Mouse (Mus musculus) cerebellum, adult 2 months (tissue): ENCODE results near the gene Fyn. TPM values are rescaled to one million over a fixed set of nuclear protein-coding genes. Genes with fewer than 3 reads are reported as not detected.

Experiments used
- DNase-seq, 2 experiments: peaks; one replicate each; pipeline ENCODE4 v3.0.0; 2021
- H3K27ac ChIP-seq: fragments of 200-500 bp; 2 replicates; pipeline ENCODE4 v1.5.1; 2012; ENCODE audit warnings: low read length, control low read depth, inconsistent platforms; ENCODE audit not compliant: insufficient read depth
- H3K27me3 ChIP-seq: fragments of 200-500 bp; 2 replicates; pipeline ENCODE4 v1.6.1; 2012; ENCODE audit warnings: inconsistent platforms, mild to moderate bottlenecking, low read length, moderate library complexity; ENCODE audit not compliant: control insufficient read depth, insufficient read depth
- H3K4me1 ChIP-seq: fragments of 200-500 bp; 2 replicates; pipeline ENCODE4 v1.6.1; 2011; ENCODE audit warnings: low read length; ENCODE audit not compliant: control insufficient read depth, insufficient read depth
- H3K4me3 ChIP-seq: fragments of 200-500 bp; replicated peaks from 2 replicates; pipeline ENCODE3; 2011; ENCODE audit warnings: mild to moderate bottlenecking, low read depth, low read length, control low read depth; ENCODE audit not compliant: insufficient read depth
- CTCF ChIP-seq: fragments of 200-500 bp; IDR thresholded peaks from 2 replicates; pipeline ENCODE4 v1.5.1; 2011; ENCODE audit warnings: low read depth, mild to moderate bottlenecking, control low read depth, low read length, moderate library complexity, borderline replicate concordance; ENCODE audit not compliant: insufficient read depth
- POLR2A ChIP-seq: fragments of 200-500 bp; IDR thresholded peaks from 2 replicates; pipeline ENCODE4 v1.6.1; 2011; ENCODE audit warnings: low read length, control low read depth, borderline replicate concordance; ENCODE audit not compliant: insufficient read depth
- WGBS: fragments of 180-500 bp; shearing (Covaris S2); methylation state at CpG from one replicate; pipeline ENCODE4 v1.1.7; 2018; 5-methylcytosine and 5-hydroxymethylcytosine counted together
- polyA plus RNA-seq: library from polyadenylated mRNA; depleted of rRNA; stranded (reverse); fragments of >200 nt; gene quantifications from 2 replicates; pipeline ENCODE4 v1.2.3, GENCODE M21; 2012

Gene Fyn
- polyA plus RNA-seq, 1 experiment = 104 TPM

DNA sequence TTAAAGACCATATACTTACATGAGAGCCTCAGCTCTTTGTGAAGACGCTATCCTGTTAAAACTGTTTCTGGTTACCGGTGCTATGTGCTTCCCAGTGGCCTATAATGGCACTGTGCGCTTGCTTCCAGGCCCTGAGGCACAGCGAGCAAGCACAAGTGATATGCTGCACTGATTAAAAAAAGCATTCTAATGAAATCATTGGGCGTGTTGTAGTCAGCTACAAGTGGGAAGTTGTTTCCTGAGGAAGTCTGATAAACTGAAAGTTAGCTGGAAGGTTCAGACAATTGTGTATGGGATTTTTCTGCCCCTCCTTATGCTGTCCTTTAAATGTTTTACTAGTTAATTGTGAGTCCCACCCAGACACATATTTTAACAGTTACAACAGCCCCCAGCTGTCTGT lies 49.0 kb downstream of the Fyn start:
- peaks cover 38% of the 10 kb centered on the region for H3K4me1 ChIP-seq
- no peak for DNase-seq
- TF ChIP-seq CTCF (no peak), POLR2A (no peak)
- H3K4me3 ChIP-seq = no peak overlapping the region
- 85% methylated on average over 5 of the region's 5 CpGs for WGBS
- H3K27me3 ChIP-seq = no peaks in the 10 kb centered on the region
- no peak overlapping the region for H3K27ac ChIP-seq

GRCm38 (mm10) chr10:39418395-39418794 lies 49.7 kb downstream of the Fyn start:
- TF ChIP-seq CTCF (no peak), POLR2A (no peak)
- DNase-seq = no peak
- H3K27ac ChIP-seq = no peak overlapping the region
- H3K4me3 ChIP-seq = no peak overlapping the region
- H3K4me1 ChIP-seq = peaks cover 39% of the 10 kb centered on the region
- H3K27me3 ChIP-seq = no peaks in the 10 kb centered on the region
- 62% methylated on average over 7 of the region's 7 CpGs for WGBS

GRCm38 (mm10) chr10:39420842-39421617 lies 52.4 kb downstream of the Fyn start:
- Histone ChIP-seq H3K4me3 (no peak overlapping the region), H3K27me3 (no peaks in the 10 kb centered on the region), H3K27ac (peak overlapping the region; percentile 10; the same call in 1 of the 2 replicates), H3K4me1 (peaks cover 33% of the 10 kb centered on the region)
- peak; percentile 68 to 72 for DNase-seq
- WGBS = 40% methylated on average over 9 of the region's 9 CpGs
- TF ChIP-seq CTCF = no peak
- no peak for TF ChIP-seq POLR2A

- 43% methylated on average over 9 of the region's 9 CpGs for WGBS
- Histone ChIP-seq H3K4me3 (no peak overlapping the region), H3K27ac (no peak overlapping the region), H3K27me3 (no peaks in the 10 kb centered on the region), H3K4me1 (peaks cover 30% of the 10 kb centered on the region)
- TF ChIP-seq CTCF (no peak), POLR2A (no peak)
- no peak for DNase-seq
These were observed 53.1 kb downstream of the Fyn start for GRCm38 (mm10) chr10:39421772-39422171.

DNA sequence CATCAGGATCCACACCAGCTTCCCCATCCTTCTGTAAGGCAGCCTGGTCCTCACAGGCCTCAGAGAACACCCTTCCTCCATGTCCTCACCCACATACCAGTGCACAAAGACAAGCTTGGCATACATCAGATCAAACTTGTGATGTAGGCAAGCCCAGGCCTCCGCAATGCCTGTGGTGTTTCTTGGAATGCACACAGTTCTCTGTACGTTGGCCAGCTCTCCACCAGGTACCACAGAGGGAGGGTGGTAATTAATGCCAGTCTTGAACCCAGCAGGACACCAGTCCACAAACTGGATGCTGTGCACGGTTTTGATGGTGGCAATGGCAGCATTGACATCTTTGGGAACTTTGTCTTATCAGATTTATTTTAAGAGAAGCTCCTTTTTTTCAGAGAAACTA lies 56.0 kb downstream of the Fyn start:
- TF ChIP-seq POLR2A (no peak), CTCF (no peak)
- Histone ChIP-seq H3K4me3 (no peak overlapping the region), H3K27ac (no peak overlapping the region), H3K4me1 (peaks cover 34% of the 10 kb centered on the region), H3K27me3 (no peaks in the 10 kb centered on the region)
- DNase-seq = peak; percentile 50 to 66
- WGBS = 16% methylated on average over 3 of the region's 3 CpGs

DNA sequence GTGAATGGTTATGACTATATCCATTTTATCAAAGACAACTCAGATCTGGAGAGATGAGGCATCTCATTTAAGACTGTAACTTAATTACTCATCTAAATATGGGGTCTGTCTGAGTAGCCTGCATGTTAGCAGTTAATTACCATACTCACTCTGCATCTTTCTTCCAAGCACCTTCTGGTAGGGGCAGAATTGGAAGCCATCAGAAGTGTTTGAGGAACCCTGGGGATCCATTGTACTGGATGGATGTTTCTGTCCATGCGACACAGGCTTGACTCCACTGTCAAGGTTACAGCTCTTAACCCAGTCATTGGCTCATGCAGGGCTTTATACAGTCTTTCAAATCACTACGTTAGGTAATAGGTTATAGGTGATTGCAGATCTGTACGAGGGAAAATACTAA lies 57.4 kb downstream of the Fyn start:
- no peak overlapping the region for H3K27ac ChIP-seq
- no peaks in the 10 kb centered on the region for H3K27me3 ChIP-seq
- no peak for TF ChIP-seq POLR2A
- no peak for TF ChIP-seq CTCF
- H3K4me3 ChIP-seq = no peak overlapping the region
- DNase-seq = no peak
- 84% methylated on average over 3 of the region's 3 CpGs for WGBS
- H3K4me1 ChIP-seq = peaks cover 37% of the 10 kb centered on the region

GRCm38 (mm10) chr10:39426833-39427490 lies 58.3 kb downstream of the Fyn start:
- no peaks in the 10 kb centered on the region for H3K27me3 ChIP-seq
- peak overlapping the region; percentile 45; the same call in 1 of the 2 replicates for H3K27ac ChIP-seq
- no peak for DNase-seq
- H3K4me3 ChIP-seq = no peak overlapping the region
- TF ChIP-seq POLR2A = no peak
- no peak for TF ChIP-seq CTCF
- H3K4me1 ChIP-seq = peaks cover 36% of the 10 kb centered on the region
- WGBS = 21% methylated on average over 5 of the region's 5 CpGs

GRCm38 (mm10) chr10:39429661-39430060 lies 61.0 kb downstream of the Fyn start:
- 68% methylated on average over 4 of the region's 4 CpGs for WGBS
- TF ChIP-seq CTCF (no peak), POLR2A (no peak)
- H3K4me1 ChIP-seq = peaks cover 41% of the 10 kb centered on the region
- H3K27me3 ChIP-seq = no peaks in the 10 kb centered on the region
- no peak overlapping the region for H3K27ac ChIP-seq
- H3K4me3 ChIP-seq = no peak overlapping the region
- DNase-seq = no peak
